17 mouse cellular contexts compared by ENCODE assay signal in genomic region chr17:12903372-12904333, GRCm38 (mm10). TPM values are rescaled to one million over a fixed set of nuclear protein-coding genes. Genes with fewer than 3 reads are reported as not detected.
A peak's percentile ranks its signal among the peaks of the same experiment; 100 is the strongest.
DNase-seq lines count a peak whose midpoint lies in the region; ATAC-seq lines count a peak whose summit lies in the region.
"Had no signal": no experiment of that assay in that cellular context is flagged by ENCODE, and none has a peak within 500 bp of the region (broad histone marks: within the 10 kb centered on the region; RNA-seq: fewer than 3 reads in every experiment).

No protein-coding gene starts in this region.

- H3K36me3 ChIP-seq in limb, embryonic 11.5 days (ENCODE audit: control insufficient read depth, insufficient read depth, low read length): peaks cover 6% of the 10 kb centered on the region; the same call in 1 of the 2 replicates
- H3K36me3 ChIP-seq in limb, embryonic 10.5 days: peaks cover 62% of the 10 kb centered on the region
- H3K36me3 ChIP-seq in forebrain, embryonic 15.5 days: peaks cover 5% of the 10 kb centered on the region; the same call in 1 of the 2 replicates

- H3K4me2 ChIP-seq in limb, embryonic 11.5 days (ENCODE audit: low read depth, severe bottlenecking): no peak overlapping the region
- H3K4me2 ChIP-seq in forebrain, embryonic 15.5 days (replicated peaks): no peak overlapping the region
- H3K4me2 ChIP-seq: neural tube, embryonic 12.5 days had no signal

- DNase-seq in limb, embryonic 11.5 days (ENCODE audit: low spot score): no peak
- no peak for DNase-seq in limb, embryonic 10.5 days (ENCODE audit: low spot score)
- DNase-seq in embryo, embryonic 9.5 days (ENCODE audit: extremely low spot score): peak; percentile 31
- peak; percentile 44 for DNase-seq in lung, postnatal 10 days
- no peak for DNase-seq in adrenal gland, postnatal 4 days (ENCODE audit: low spot score in 2 of 2)
- no peak for DNase-seq in cerebellum, postnatal 25 days
- DNase-seq in cerebellum, postnatal 10 days: no peak
- DNase-seq: adrenal gland, adult 8-10 months; cerebellum, adult 11 months; gastrocnemius, postnatal 10 days; kidney, adult 9 months had no signal

- H3K4me1 ChIP-seq in limb, embryonic 11.5 days (ENCODE audit: control insufficient read depth, insufficient read depth, low read length): no peaks in the 10 kb centered on the region
- peaks cover 5% of the 10 kb centered on the region; the same call in 1 of the 2 replicates for H3K4me1 ChIP-seq in limb, embryonic 10.5 days
- peaks cover 11% of the 10 kb centered on the region for H3K4me1 ChIP-seq in forebrain, embryonic 15.5 days
- H3K4me1 ChIP-seq: neural tube, embryonic 12.5 days had no signal

- H3K27ac ChIP-seq in limb, embryonic 11.5 days (replicated peaks; ENCODE audit: low read depth, low read length): no peak overlapping the region
- no peak overlapping the region; the same call in 1 of the 2 replicates for H3K27ac ChIP-seq in limb, embryonic 10.5 days
- peak overlapping the region; percentile 70 for H3K27ac ChIP-seq in forebrain, embryonic 15.5 days (replicated peaks)
- H3K27ac ChIP-seq: left cerebral cortex, adult 2 months; macrophage; neural tube, embryonic 12.5 days had no signal

- H3K27me3 ChIP-seq in limb, embryonic 11.5 days (ENCODE audit: control insufficient read depth, insufficient read depth, low read length): no peaks in the 10 kb centered on the region
- no peaks in the 10 kb centered on the region for H3K27me3 ChIP-seq in limb, embryonic 10.5 days (ENCODE audit: low read depth, poor library complexity, severe bottlenecking)
- H3K27me3 ChIP-seq in forebrain, embryonic 15.5 days: no peaks in the 10 kb centered on the region
- H3K27me3 ChIP-seq: neural tube, embryonic 12.5 days had no signal

- WGBS in limb, embryonic 11.5 days: 49% methylated on average over 11 of the region's 12 CpGs
- 55% methylated on average over 11 of the region's 12 CpGs for WGBS in limb, embryonic 10.5 days
- WGBS in forebrain, embryonic 15.5 days: 8% methylated on average over 11 of the region's 12 CpGs

- no peak overlapping the region for H3K9ac ChIP-seq in limb, embryonic 11.5 days (ENCODE audit: low read length)
- H3K9ac ChIP-seq in forebrain, embryonic 15.5 days (replicated peaks): no peak overlapping the region
- H3K9ac ChIP-seq: neural tube, embryonic 12.5 days had no signal

- H3K4me3 ChIP-seq in limb, embryonic 11.5 days (ENCODE audit: low read depth, low read length): no peak overlapping the region
- no peak overlapping the region for H3K4me3 ChIP-seq in limb, embryonic 10.5 days
- no peak overlapping the region for H3K4me3 ChIP-seq in forebrain, embryonic 15.5 days
- H3K4me3 ChIP-seq: erythroblast, embryonic 14.5 days; left cerebral cortex, adult 2 months; neural tube, embryonic 12.5 days had no signal

- peak; percentile 44; the same call in 1 of the 2 replicates for ATAC-seq in limb, embryonic 11.5 days (ENCODE audit: insufficient number of reproducible peaks, low FRiP score, low TSS enrichment, low read depth)
- peak; percentile 60 for ATAC-seq in forebrain, embryonic 15.5 days (replicated peaks)

- H3K9me3 ChIP-seq in limb, embryonic 11.5 days (ENCODE audit: control insufficient read depth, low read length): no peaks in the 10 kb centered on the region
- H3K9me3 ChIP-seq in limb, embryonic 10.5 days (replicated peaks): no peaks in the 10 kb centered on the region
- no peaks in the 10 kb centered on the region for H3K9me3 ChIP-seq in forebrain, embryonic 15.5 days
- H3K9me3 ChIP-seq: neural tube, embryonic 12.5 days had no signal

RNA-seq across cellular contexts. Expression of gene Pnldc1, which starts 6.4 kb away (rescaled TPM):
- 1.7 and 2.3 TPM in 2 replicates for polyA plus RNA-seq in limb, embryonic 11.5 days (2014; fragmentation: Nextera tagmentation; extraction: Ambion mirVana)
- polyA plus RNA-seq in limb, embryonic 10.5 days (2016; fragmentation: Nextera tagmentation; extraction: Ambion mirVana): 2.0 and 2.3 TPM in 2 replicates
- 1.9 and 2.2 TPM in 2 replicates for polyA plus RNA-seq in forebrain, embryonic 15.5 days (2015; fragmentation: Nextera tagmentation; extraction: Ambion mirVana)
- 1 to 10 TPM; 3.1 to 3.6 TPM for total RNA-seq in adrenal gland, postnatal 4 days (2021)
- polyA plus RNA-seq: macrophage had no signal

RNA-seq across cellular contexts. Expression of gene Tcp1, which starts 11.8 kb away (rescaled TPM):
- 578 and 600 TPM in 2 replicates for polyA plus RNA-seq in limb, embryonic 11.5 days (2014; fragmentation: Nextera tagmentation; extraction: Ambion mirVana)
- polyA plus RNA-seq in limb, embryonic 10.5 days (2016; fragmentation: Nextera tagmentation; extraction: Ambion mirVana): 538 and 581 TPM in 2 replicates
- 425 and 442 TPM in 2 replicates for polyA plus RNA-seq in forebrain, embryonic 15.5 days (2015; fragmentation: Nextera tagmentation; extraction: Ambion mirVana)
- total RNA-seq in adrenal gland, postnatal 4 days (2021): 100 to 1,000 TPM; 256 to 260 TPM

RNA-seq across cellular contexts. Expression of gene Mrpl18, which starts 12.5 kb away (rescaled TPM):
- polyA plus RNA-seq in limb, embryonic 11.5 days (2014; fragmentation: Nextera tagmentation; extraction: Ambion mirVana): 195 and 199 TPM in 2 replicates
- polyA plus RNA-seq in limb, embryonic 10.5 days (2016; fragmentation: Nextera tagmentation; extraction: Ambion mirVana): 200 and 227 TPM in 2 replicates
- polyA plus RNA-seq in forebrain, embryonic 15.5 days (2015; fragmentation: Nextera tagmentation; extraction: Ambion mirVana): 141 and 143 TPM in 2 replicates
- total RNA-seq in adrenal gland, postnatal 4 days (2021): 10 to 100 TPM; 86.7 to 89.9 TPM

RNA-seq across cellular contexts. Expression of gene Mrgprh, which starts 27.8 kb away (rescaled TPM):
- polyA plus RNA-seq in limb, embryonic 11.5 days (2014; fragmentation: Nextera tagmentation; extraction: Ambion mirVana): not detected in 2 replicates
- polyA plus RNA-seq in limb, embryonic 10.5 days (2016; fragmentation: Nextera tagmentation; extraction: Ambion mirVana): 0.09 TPM in 1 of 2 replicates, not detected in the other
- polyA plus RNA-seq in forebrain, embryonic 15.5 days (2015; fragmentation: Nextera tagmentation; extraction: Ambion mirVana): not detected in 2 replicates
- under 1 TPM; 0.25 to 0.37 TPM for total RNA-seq in adrenal gland, postnatal 4 days (2021)
- total RNA-seq: left cerebral cortex, adult 2 months had no signal
- polyA plus RNA-seq: erythroblast, embryonic 14.5 days; heart, embryonic 16.5 days; macrophage; neural tube, embryonic 12.5 days had no signal

RNA-seq across cellular contexts. Expression of gene Mas1, which starts 35.7 kb away (rescaled TPM):
- polyA plus RNA-seq in limb, embryonic 11.5 days (2014; fragmentation: Nextera tagmentation; extraction: Ambion mirVana): 0.50 and 0.81 TPM in 2 replicates
- polyA plus RNA-seq in limb, embryonic 10.5 days (2016; fragmentation: Nextera tagmentation; extraction: Ambion mirVana): 0.73 and 0.93 TPM in 2 replicates
- polyA plus RNA-seq in forebrain, embryonic 15.5 days (2015; fragmentation: Nextera tagmentation; extraction: Ambion mirVana): 0.23 and 0.28 TPM in 2 replicates
- total RNA-seq in adrenal gland, postnatal 4 days (2021): not detected
- polyA plus RNA-seq: erythroblast, embryonic 14.5 days; macrophage had no signal

Comparison
In these comparisons a context has a peak if more than half of its experiments do, and no peak if none do; other contexts are left out.
1. DNase-seq: peak in embryo, embryonic 9.5 days (single experiment) and lung, postnatal 10 days (single experiment); none in limb, embryonic 11.5 days (single experiment), limb, embryonic 10.5 days (single experiment), adrenal gland, postnatal 4 days (0 of 2), cerebellum, postnatal 25 days (0 of 2) and cerebellum, postnatal 10 days (0 of 2).